Mouse (Mus musculus) heart, adult 10 weeks (tissue): Measurements from ENCODE around the gene Heyl. TPM values are rescaled to one million over a fixed set of nuclear protein-coding genes. Genes with fewer than 3 reads are reported as not detected.

Experiments
- polyA plus RNA-seq: library from polyadenylated mRNA; stranded (reverse); fragments of 350-450 nt; fragmentation: Illumina TruSeq; extraction: RNeasy Lipid Tissue Mini Kit (QIAGEN cat#74804); gene quantifications from one replicate; pipeline ENCODE4 v1.2.3, GENCODE M21; 2014; ENCODE audit warnings: low read depth, low replicate concordance

Gene Heyl
- 19.7 TPM for polyA plus RNA-seq

GRCm38 (mm10) chr4:123233492-123234084 lies at the start of gene Heyl:
Gene Heyl, plus strand, starts transcription at chr4:123233556.

GRCm38 (mm10) chr4:123201186-123202093 lies 31.9 kb upstream of the Heyl start, which contains the start of gene Nt5c1a:
Gene Nt5c1a, plus strand, starts transcription at chr4:123201504.

DNA sequence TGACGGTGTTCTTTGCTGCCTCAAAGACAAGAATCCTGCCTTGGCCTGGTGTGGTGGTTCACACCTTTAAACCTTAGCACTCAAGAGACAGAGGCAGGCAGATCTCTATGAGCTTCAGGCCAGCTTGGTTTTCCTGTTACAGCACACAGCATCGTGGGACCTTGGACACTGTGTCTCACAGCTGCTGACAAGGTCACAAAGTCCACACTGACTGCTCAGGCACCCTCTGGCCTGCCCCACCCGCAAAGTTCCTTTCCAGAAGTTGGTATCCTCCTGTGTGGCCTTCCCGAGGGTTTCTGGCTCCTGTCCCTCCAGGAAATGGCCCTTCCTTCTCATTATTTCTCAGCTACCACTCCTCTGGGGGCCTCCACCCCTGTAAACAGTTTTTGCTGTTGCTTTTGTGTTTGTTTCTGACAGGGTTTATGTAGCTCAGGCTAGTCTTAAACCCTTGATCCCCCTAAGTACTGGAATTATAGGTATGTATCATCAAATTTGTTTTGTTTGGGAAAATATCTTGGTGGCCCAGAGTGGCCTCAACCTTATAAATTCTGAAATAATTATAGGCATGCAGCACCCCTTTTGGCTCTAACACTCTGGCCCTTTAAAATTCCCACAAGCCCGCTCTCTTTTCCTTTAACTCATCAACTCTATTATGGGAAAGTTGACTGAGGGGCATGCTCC lies 28.5 kb downstream of the Heyl start, which contains the start of gene Pabpc4:
Pabpc4 (plus strand) TSS at position 631 of the 681 bp plus-strand sequence.

Other genes with a start within 250 kb of the Heyl start
- not detected for gene Mycl, start 237.9 kb upstream of the Heyl start, polyA plus RNA-seq
- 7.1 TPM for gene Trit1, start 217.0 kb upstream of the Heyl start, polyA plus RNA-seq
- not detected for gene Bmp8b, start 128.4 kb upstream of the Heyl start, polyA plus RNA-seq
- not detected for gene Oxct2b, start 117.3 kb upstream of the Heyl start, polyA plus RNA-seq
- gene Ppie, start 93.6 kb upstream of the Heyl start, polyA plus RNA-seq = 27.3 TPM
- gene Hpcal4, start 50.3 kb upstream of the Heyl start, polyA plus RNA-seq = not detected
- 21.0 TPM for gene Nt5c1a, start 32.1 kb upstream of the Heyl start, polyA plus RNA-seq
- gene Pabpc4, start 28.8 kb downstream of the Heyl start, polyA plus RNA-seq = 266 TPM
- not detected for gene Oxct2a, start 90.1 kb downstream of the Heyl start, polyA plus RNA-seq
- gene Bmp8a, start 109.7 kb downstream of the Heyl start, polyA plus RNA-seq = not detected